Mouse (Mus musculus) ES-E14 (cell line): ENCODE measurements around the gene Pak1. TPM values are rescaled to one million over a fixed set of nuclear protein-coding genes. Genes with fewer than 3 reads are reported as not detected.

Experiments used
- DNase-seq: peaks from one replicate; pipeline ENCODE4 v3.0.0-alpha.2; 2013; ENCODE audit warnings: low read depth, low spot score
- H3K27ac ChIP-seq: 2 replicates; pipeline ENCODE4 v1.5.1; 2012; ENCODE audit warnings: low read depth, mild to moderate bottlenecking, low read length, moderate library complexity, mixed read lengths; ENCODE audit not compliant: poor library complexity, insufficient read depth, severe bottlenecking
- H3K36me3 ChIP-seq: 2 replicates; pipeline ENCODE4 v1.6.1; 2012; ENCODE audit warnings: mild to moderate bottlenecking, low read length, moderate library complexity, mixed read lengths; ENCODE audit not compliant: control insufficient read depth, poor library complexity, insufficient read depth, severe bottlenecking
- H3K4me1 ChIP-seq, 2 experiments: fragments of 150-350 bp in 1 of 2; sonication (generic) in 1 of 2; 2 replicates each; pipeline ENCODE4 v1.6.1; 2012; ENCODE audit warnings: low read length in 2 of 2, mild to moderate bottlenecking in 1 of 2, mixed read lengths in 1 of 2; ENCODE audit not compliant: control insufficient read depth in 2 of 2, insufficient read depth in 2 of 2, poor library complexity in 1 of 2
- H3K4me3 ChIP-seq, 2 experiments: fragments of 150-350 bp in 1 of 2; sonication (generic) in 1 of 2; 2 replicates each; pipeline ENCODE4 v1.5.1; 2012; ENCODE audit warnings: low read length in 2 of 2, low read depth in 1 of 2, mild to moderate bottlenecking in 1 of 2, mixed read lengths in 1 of 2; ENCODE audit not compliant: insufficient read depth in 1 of 2, poor library complexity in 1 of 2, severe bottlenecking in 1 of 2
- H3K9ac ChIP-seq: 2 replicates; pipeline ENCODE4 v1.6.1; 2012; ENCODE audit warnings: low read depth, mild to moderate bottlenecking, low read length, mixed read lengths; ENCODE audit not compliant: poor library complexity, insufficient read depth, severe bottlenecking
- H3K9me3 ChIP-seq: fragments of 150-350 bp; sonication (generic); 2 replicates; pipeline ENCODE4 v1.6.1; 2012; ENCODE audit warnings: low read depth, mild to moderate bottlenecking, low read length; ENCODE audit not compliant: control insufficient read depth, insufficient read depth
- CHD2 ChIP-seq: IDR thresholded peaks from 2 replicates; pipeline ENCODE4 v1.6.1; 2014; ENCODE audit warnings: mild to moderate bottlenecking, low read depth, low read length, inconsistent platforms
- HCFC1 ChIP-seq: IDR thresholded peaks from 2 replicates; pipeline ENCODE4 v1.6.1; 2012; ENCODE audit warnings: low read length, inconsistent platforms, borderline replicate concordance; ENCODE audit not compliant: insufficient read depth
- MAFK ChIP-seq: IDR thresholded peaks from 2 replicates; pipeline ENCODE4 v1.6.1; 2014; ENCODE audit warnings: mild to moderate bottlenecking, low read depth, low read length, inconsistent platforms; ENCODE audit not compliant: insufficient read depth
- ZC3H11A ChIP-seq: IDR thresholded peaks from 2 replicates; pipeline ENCODE4 v1.6.1; 2012; ENCODE audit warnings: low read depth, mild to moderate bottlenecking, inconsistent platforms, low read length, borderline replicate concordance
- ZNF384 ChIP-seq: IDR thresholded peaks from 2 replicates; pipeline ENCODE4 v1.6.1; 2012; ENCODE audit warnings: low read depth, low read length, inconsistent platforms
- in situ Hi-C, 2 experiments: fragments of 600-800 bp; cut with MboI; formaldehyde crosslinking; loops; one replicate each; pipeline ENCODE4 v1.15.1; 2025; ENCODE audit warnings: low sequenced_read_pairs in 2 of 2, inconsistent platforms in 1 of 2; ENCODE audit not compliant: unreplicated experiment in 2 of 2
- total RNA-seq: library from RNA; depleted of rRNA; stranded (reverse); fragments of 300-350 nt; gene quantifications from 2 replicates; pipeline ENCODE4 v1.2.3, GENCODE M21; 2012

The Pak1 gene
- total RNA-seq, 1 experiment = 19.1 TPM

GRCm38 (mm10) chr7:97850331-97850730 lies 62.0 kb downstream of the Pak1 start:
- in situ Hi-C loops = no loop called here
- Histone ChIP-seq H3K4me1 (no peaks in the 10 kb centered on the region), H3K4me3 (no peak overlapping the region), H3K9ac (no peak overlapping the region), H3K9me3 (no peaks in the 10 kb centered on the region), H3K27ac (no peak overlapping the region), H3K36me3 (no peaks in the 10 kb centered on the region)
- no peak for DNase-seq
- TF ChIP-seq ZC3H11A (no peak), HCFC1 (no peak), ZNF384 (no peak), CHD2 (no peak), MAFK (no peak)

- no peaks in the 10 kb centered on the region for H3K9me3 ChIP-seq
- no peak overlapping the region for H3K4me3 ChIP-seq
- TF ChIP-seq CHD2 (no peak), MAFK (no peak), ZNF384 (no peak), ZC3H11A (no peak), HCFC1 (no peak)
- H3K36me3 ChIP-seq = no peaks in the 10 kb centered on the region
- no peaks in the 10 kb centered on the region for H3K4me1 ChIP-seq
- in situ Hi-C loops = no loop called here
- H3K27ac ChIP-seq = no peak overlapping the region
- no peak overlapping the region for H3K9ac ChIP-seq
- no peak for DNase-seq
Observed at GRCm38 (mm10) chr7:97863512-97863911, 75.2 kb downstream of the Pak1 start.

GRCm38 (mm10) chr7:97864531-97864930 lies 76.2 kb downstream of the Pak1 start:
- Histone ChIP-seq H3K4me3 (no peak overlapping the region), H3K4me1 (no peaks in the 10 kb centered on the region), H3K9me3 (no peaks in the 10 kb centered on the region), H3K9ac (no peak overlapping the region), H3K27ac (no peak overlapping the region), H3K36me3 (no peaks in the 10 kb centered on the region)
- DNase-seq = no peak
- no peak for TF ChIP-seq ZC3H11A
- in situ Hi-C loops = no loop called here

- Histone ChIP-seq H3K9me3 (no peaks in the 10 kb centered on the region), H3K4me3 (no peak overlapping the region), H3K27ac (no peak overlapping the region), H3K4me1 (no peaks in the 10 kb centered on the region), H3K36me3 (no peaks in the 10 kb centered on the region), H3K9ac (no peak overlapping the region)
- DNase-seq = no peak
- no peak for TF ChIP-seq MAFK
- TF ChIP-seq CHD2 = no peak
- TF ChIP-seq ZC3H11A = no peak
- TF ChIP-seq ZNF384 = no peak
- TF ChIP-seq HCFC1 = no peak
- in situ Hi-C loops = no loop called here
Observed at GRCm38 (mm10) chr7:97867866-97868265, 79.5 kb downstream of the Pak1 start.

- TF ChIP-seq ZNF384 (no peak), CHD2 (no peak), HCFC1 (no peak), MAFK (no peak)
- H3K4me1 ChIP-seq = no peaks in the 10 kb centered on the region
- H3K9me3 ChIP-seq = no peaks in the 10 kb centered on the region
- H3K27ac ChIP-seq = no peak overlapping the region
- in situ Hi-C loops = no loop called here
- no peak for DNase-seq
- no peak overlapping the region for H3K4me3 ChIP-seq
- no peaks in the 10 kb centered on the region for H3K36me3 ChIP-seq
- H3K9ac ChIP-seq = no peak overlapping the region
Observed at GRCm38 (mm10) chr7:97868766-97869165, 80.4 kb downstream of the Pak1 start.
